Mouse (Mus musculus): ENCODE measurements at regions not wholly inside any gene's neighbourhood (a gene's known extent, or its start where the extent isn't known, plus 50 kb on each side); places are given as distances from the start of the nearest gene placed in this dataset.

DNA sequence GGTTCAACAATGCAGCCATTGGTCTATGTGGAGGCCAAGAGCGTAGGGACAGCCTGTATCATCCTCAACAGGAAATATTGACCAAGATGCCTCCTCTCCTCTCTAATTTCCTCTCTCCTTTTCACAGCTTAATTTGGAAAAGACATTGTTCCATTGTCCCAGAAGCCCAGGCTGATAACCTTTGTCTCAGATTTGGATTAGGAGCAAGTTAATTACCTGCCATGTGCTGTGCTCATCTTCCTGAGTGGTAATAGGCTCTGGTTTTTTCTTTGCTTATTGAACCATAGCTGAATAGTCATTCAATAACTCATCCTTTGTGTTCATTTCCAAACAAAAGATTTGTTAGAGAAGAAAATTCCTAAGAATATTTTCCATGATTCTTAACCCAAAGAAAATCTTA is 280.6 kb upstream of the Meis1 start:
- Histone ChIP-seq H3K4me1 (peaks cover 12% of the 10 kb centered on the region), H3K27me3 (replicated peaks; ENCODE audit: low read depth, poor library complexity, severe bottlenecking) (no peaks in the 10 kb centered on the region), H3K9me3 (no peaks in the 10 kb centered on the region), H3K36me3 (replicated peaks) (no peaks in the 10 kb centered on the region), H3K4me3 (no peak overlapping the region), H3K27ac (replicated peaks) (no peak overlapping the region)
- 81% methylated on average over 1 of the region's 1 CpGs for WGBS
- no peak for DNase-seq (ENCODE audit: low spot score)

DNA sequence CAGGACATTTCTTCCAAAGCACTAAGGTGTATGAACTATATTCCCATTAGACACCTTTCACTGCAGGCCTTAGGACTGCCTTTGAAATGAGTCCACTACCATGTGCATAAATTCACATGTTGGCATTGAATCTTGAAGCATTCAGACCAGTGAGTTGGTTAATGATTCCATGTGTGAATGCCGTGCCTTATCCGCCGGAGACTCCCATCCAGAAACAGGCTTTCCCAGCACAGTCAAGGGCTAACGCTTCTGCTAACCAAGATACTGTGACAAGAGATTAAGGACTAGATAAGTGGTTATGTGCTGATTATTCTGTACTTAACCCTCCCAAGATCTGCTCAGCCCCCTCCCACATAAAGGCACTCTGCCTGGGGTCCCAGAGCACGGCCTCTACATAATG is 287.9 kb upstream of the Meis1 start:
- no peaks in the 10 kb centered on the region for H3K27me3 ChIP-seq (replicated peaks; ENCODE audit: low read depth, poor library complexity, severe bottlenecking)
- H3K9me3 ChIP-seq: no peaks in the 10 kb centered on the region
- WGBS: 92% methylated on average over 5 of the region's 5 CpGs

DNA sequence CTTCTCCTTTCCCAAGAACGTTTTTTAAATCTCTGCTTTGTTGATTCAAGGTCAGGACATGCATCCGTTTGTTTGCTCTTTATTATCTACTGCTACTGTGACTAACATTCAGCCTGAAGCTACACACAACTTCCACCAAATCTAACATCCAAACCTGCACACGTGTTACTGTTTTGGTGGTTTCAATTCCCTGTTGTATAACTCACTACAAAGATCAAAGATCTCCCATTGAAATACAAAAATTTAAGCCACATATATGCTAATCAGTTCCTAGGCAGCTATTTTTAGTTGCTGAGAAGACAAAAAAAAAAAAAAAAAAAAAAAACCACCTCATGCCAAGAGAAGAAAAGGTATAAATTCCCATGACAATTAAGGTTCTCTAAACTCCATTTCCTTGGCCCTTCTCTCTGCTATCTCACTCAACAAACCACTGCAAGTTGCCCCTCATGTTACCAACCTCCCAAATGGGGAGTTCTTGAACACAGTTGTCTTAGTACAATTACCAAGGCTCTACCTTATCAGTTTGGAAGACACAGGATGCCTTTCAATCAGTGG is 312.0 kb upstream of the Meis1 start:
- H3K4me3 ChIP-seq: no peak overlapping the region
- no peak overlapping the region for H3K27ac ChIP-seq (replicated peaks)
- H3K36me3 ChIP-seq (replicated peaks): no peaks in the 10 kb centered on the region
- H3K27me3 ChIP-seq (replicated peaks; ENCODE audit: low read depth, poor library complexity, severe bottlenecking): no peaks in the 10 kb centered on the region
- 44% methylated on average over 2 of the region's 3 CpGs for WGBS
- DNase-seq (ENCODE audit: low spot score): no peak
- no peaks in the 10 kb centered on the region for H3K9me3 ChIP-seq
- 0 out of 2 replicates have a peak, but pooled peaks cover 2% of the 10 kb centered on the region for H3K4me1 ChIP-seq

More for the DNA sequence above, 287.9 kb upstream of the Meis1 start:
- DNase-seq (ENCODE audit: low spot score): no peak
- H3K36me3 ChIP-seq (replicated peaks): no peaks in the 10 kb centered on the region
- H3K4me1 ChIP-seq: peaks cover 12% of the 10 kb centered on the region
- H3K27ac ChIP-seq (replicated peaks): no peak overlapping the region
- no peak overlapping the region for H3K4me3 ChIP-seq

DNA sequence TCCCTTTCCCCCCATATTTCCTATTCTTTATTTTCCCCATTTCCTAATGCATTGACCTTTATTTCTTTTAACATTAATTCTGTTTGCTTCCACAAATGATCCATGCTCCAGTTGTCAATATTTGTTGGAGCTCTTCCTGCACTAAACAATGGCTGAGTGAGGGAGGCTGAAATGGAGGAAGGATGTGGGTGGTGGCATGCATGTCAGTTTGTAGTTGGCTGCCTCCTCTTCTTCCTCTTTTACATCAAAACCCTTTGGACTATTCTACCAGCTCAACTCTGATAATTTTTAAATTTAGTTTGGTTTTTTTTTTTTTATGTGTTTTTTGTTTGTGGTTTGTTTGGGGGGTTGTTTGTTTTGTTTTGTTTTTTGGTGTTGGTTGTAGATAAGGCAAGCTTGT is 313.5 kb upstream of the Meis1 start:
- H3K27me3 ChIP-seq (replicated peaks; ENCODE audit: low read depth, poor library complexity, severe bottlenecking): no peaks in the 10 kb centered on the region
- no peaks in the 10 kb centered on the region for H3K36me3 ChIP-seq (replicated peaks)
- no peak for DNase-seq (ENCODE audit: low spot score)
- H3K9me3 ChIP-seq: no peaks in the 10 kb centered on the region
- 0 out of 2 replicates have a peak, but pooled peaks cover 2% of the 10 kb centered on the region for H3K4me1 ChIP-seq
- H3K4me3 ChIP-seq: no peak overlapping the region
- H3K27ac ChIP-seq (replicated peaks): no peak overlapping the region

DNA sequence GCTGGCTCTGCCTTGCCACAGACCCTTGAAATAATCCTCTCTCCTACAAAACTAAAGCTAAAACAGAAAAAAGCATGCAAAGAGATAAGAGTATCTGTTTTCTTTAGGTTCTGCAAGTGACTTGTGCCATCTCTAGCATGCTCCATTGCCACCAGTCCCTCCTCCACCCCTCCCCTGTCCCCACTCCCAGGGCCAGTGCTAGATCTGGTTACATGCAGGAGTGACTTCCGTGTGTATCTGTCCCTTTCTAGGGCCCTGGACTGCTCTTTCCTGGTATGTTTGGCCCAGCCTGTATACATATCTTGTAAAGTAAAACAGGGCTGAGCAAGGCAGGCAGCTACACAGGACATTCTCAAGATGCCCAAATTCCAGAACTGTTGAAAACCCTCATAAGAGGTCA is 313.9 kb upstream of the Meis1 start:
- WGBS: 53% methylated on average over 1 of the region's 1 CpGs
- no peaks in the 10 kb centered on the region for H3K36me3 ChIP-seq (replicated peaks)
- no peaks in the 10 kb centered on the region for H3K9me3 ChIP-seq
- H3K4me1 ChIP-seq: 0 out of 2 replicates have a peak, but pooled peaks cover 2% of the 10 kb centered on the region
- DNase-seq (ENCODE audit: low spot score): no peak
- H3K27me3 ChIP-seq (replicated peaks; ENCODE audit: low read depth, poor library complexity, severe bottlenecking): no peaks in the 10 kb centered on the region
- H3K27ac ChIP-seq (replicated peaks): no peak overlapping the region
- no peak overlapping the region for H3K4me3 ChIP-seq

DNA sequence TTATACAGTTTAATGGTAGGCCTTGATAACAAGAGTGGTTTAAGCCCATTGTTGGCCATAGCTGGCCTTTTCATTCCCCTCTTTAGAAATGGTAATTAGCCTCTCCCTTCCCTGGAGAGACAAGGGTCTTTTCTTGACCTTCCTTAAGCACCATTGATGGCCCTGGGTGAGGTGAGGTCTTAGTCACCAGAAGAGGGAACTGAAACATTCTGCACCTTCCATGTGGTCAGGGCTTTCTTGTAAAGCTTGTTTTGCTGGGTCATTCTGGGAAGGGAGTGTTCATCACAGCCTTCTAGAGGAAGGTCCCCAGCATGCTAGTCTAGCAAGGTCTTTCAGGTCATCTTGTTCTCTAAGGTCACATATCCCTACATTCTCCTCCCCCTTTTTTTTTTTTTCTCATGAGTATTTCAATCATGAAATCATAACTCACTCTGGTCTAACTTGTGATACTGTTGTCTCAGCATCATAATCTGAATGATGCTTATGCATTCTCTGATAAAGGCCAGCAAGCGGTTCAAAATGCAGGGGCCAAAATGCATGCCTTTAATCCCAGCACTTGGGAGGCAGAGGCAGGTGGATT is 315.2 kb upstream of the Meis1 start:
- DNase-seq (ENCODE audit: low spot score): no peak
- Histone ChIP-seq H3K36me3 (replicated peaks) (no peaks in the 10 kb centered on the region), H3K4me1 (0 out of 2 replicates have a peak, but pooled peaks cover 2% of the 10 kb centered on the region), H3K4me3 (no peak overlapping the region), H3K9me3 (no peaks in the 10 kb centered on the region), H3K27ac (replicated peaks) (no peak overlapping the region), H3K27me3 (replicated peaks; ENCODE audit: low read depth, poor library complexity, severe bottlenecking) (no peaks in the 10 kb centered on the region)
- 95% methylated on average over 1 of the region's 1 CpGs for WGBS

DNA sequence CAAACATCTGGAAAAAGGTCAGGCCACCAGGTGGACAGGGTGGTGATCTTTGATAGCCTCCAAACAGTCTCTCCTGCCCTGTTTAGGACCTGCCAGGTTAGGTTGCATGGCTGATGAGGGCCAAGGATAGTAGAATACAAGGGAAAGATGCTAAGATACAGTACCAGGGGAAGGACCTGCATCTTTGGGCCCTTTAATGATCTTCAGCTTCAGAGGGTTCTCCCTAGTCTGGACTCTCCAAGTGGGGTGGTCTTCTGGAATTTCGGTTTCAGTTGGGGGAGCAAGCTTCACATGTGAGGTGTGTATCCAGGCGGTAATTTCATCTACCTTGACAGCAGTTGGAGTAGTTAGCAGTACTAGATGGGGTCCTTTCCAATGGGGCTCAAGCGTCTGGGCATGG is 316.6 kb upstream of the Meis1 start:
- WGBS: 90% methylated on average over 3 of the region's 3 CpGs
- no peak for DNase-seq (ENCODE audit: low spot score)

DNA sequence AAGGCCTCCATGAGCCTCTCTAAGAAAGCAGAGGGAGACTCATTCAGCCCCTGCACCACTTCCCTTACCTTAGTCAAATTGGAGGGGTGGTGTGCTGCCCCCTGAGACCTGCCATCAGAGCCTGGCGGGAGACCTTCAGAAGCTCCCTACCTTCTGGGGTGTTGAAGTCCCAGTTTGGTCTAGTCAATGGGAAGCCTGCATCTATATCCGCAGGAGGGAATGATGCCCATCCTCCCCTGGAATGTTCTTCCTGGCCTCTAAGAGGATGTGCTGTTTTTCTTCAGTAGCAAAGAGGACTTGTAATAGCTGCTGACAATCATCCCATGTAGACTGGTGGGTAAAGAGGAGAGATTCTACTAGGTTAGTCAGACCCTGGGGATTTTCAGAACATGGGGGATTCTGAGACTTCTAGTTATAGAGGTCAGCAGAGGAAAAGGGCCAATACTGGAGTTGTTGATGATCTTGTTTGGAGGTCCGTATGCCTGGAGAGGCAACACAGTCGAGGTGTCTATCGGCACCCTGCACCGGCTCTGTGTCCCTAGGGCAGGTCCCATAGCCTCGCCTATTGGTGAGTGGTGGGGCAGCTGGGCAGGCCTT is 321.0 kb upstream of the Meis1 start:
- Histone ChIP-seq H3K4me3 (no peak overlapping the region), H3K9me3 (no peaks in the 10 kb centered on the region), H3K27me3 (replicated peaks; ENCODE audit: low read depth, poor library complexity, severe bottlenecking) (no peaks in the 10 kb centered on the region), H3K4me1 (0 out of 2 replicates have a peak, but pooled peaks cover 3% of the 10 kb centered on the region), H3K36me3 (replicated peaks) (no peaks in the 10 kb centered on the region), H3K27ac (replicated peaks) (no peak overlapping the region)
- WGBS: 94% methylated on average over 7 of the region's 7 CpGs
- no peak for DNase-seq (ENCODE audit: low spot score)

More for the DNA sequence above, 316.6 kb upstream of the Meis1 start:
- H3K27me3 ChIP-seq (replicated peaks; ENCODE audit: low read depth, poor library complexity, severe bottlenecking): no peaks in the 10 kb centered on the region
- no peak overlapping the region for H3K4me3 ChIP-seq
- no peaks in the 10 kb centered on the region for H3K36me3 ChIP-seq (replicated peaks)
- 0 out of 2 replicates have a peak, but pooled peaks cover 2% of the 10 kb centered on the region for H3K4me1 ChIP-seq
- H3K9me3 ChIP-seq: no peaks in the 10 kb centered on the region
- no peak overlapping the region for H3K27ac ChIP-seq (replicated peaks)

DNA sequence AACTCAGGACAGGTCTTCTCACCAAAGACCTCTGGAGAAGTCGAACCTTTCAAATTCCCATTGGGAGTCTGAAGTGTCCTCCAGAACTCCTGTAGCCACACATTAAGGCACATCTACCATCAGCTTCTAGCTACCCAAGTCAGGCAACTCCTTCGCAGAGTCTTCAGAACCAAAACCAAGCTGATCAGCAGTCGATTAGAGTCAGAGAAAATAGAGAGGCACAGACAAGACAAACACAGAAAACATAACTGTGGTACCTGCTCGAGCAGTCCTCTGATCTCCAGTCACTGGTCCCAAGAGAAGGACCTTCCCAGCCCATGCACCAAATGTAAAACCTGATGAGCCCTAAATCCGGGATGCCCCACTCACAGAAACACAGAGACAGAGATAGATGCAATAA is 322.1 kb upstream of the Meis1 start:
- no peaks in the 10 kb centered on the region for H3K27me3 ChIP-seq (replicated peaks; ENCODE audit: low read depth, poor library complexity, severe bottlenecking)
- WGBS: 83% methylated on average over 5 of the region's 5 CpGs
- no peaks in the 10 kb centered on the region for H3K36me3 ChIP-seq (replicated peaks)
- no peak overlapping the region for H3K27ac ChIP-seq (replicated peaks)
- no peaks in the 10 kb centered on the region for H3K9me3 ChIP-seq
- DNase-seq (ENCODE audit: low spot score): no peak
- H3K4me1 ChIP-seq: 0 out of 2 replicates have a peak, but pooled peaks cover 3% of the 10 kb centered on the region
- no peak overlapping the region for H3K4me3 ChIP-seq

DNA sequence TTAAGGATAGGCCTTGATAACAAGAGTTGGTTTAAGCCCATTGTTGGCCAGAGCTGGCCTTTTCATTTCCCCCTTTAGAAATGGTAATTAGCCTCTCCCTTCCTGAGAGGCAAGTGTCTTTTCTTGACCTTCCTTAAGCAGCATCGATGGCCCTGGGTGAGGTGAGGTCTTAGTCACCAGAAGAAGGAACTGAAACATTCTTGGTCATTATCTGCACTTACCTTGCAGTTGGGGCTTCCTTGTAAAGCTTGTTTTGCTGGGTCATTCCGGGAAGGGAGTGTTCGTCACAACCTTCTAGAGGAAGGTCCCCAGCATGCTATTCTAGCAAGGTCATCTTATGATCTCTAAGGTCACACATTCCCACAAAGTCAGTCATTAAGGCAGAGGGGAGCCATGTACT is 322.6 kb upstream of the Meis1 start:
- Histone ChIP-seq H3K4me1 (0 out of 2 replicates have a peak, but pooled peaks cover 3% of the 10 kb centered on the region), H3K9me3 (no peaks in the 10 kb centered on the region), H3K36me3 (replicated peaks) (no peaks in the 10 kb centered on the region), H3K27me3 (replicated peaks; ENCODE audit: low read depth, poor library complexity, severe bottlenecking) (no peaks in the 10 kb centered on the region), H3K27ac (replicated peaks) (no peak overlapping the region), H3K4me3 (no peak overlapping the region)
- WGBS: 49% methylated on average over 3 of the region's 3 CpGs
- DNase-seq (ENCODE audit: low spot score): no peak

DNA sequence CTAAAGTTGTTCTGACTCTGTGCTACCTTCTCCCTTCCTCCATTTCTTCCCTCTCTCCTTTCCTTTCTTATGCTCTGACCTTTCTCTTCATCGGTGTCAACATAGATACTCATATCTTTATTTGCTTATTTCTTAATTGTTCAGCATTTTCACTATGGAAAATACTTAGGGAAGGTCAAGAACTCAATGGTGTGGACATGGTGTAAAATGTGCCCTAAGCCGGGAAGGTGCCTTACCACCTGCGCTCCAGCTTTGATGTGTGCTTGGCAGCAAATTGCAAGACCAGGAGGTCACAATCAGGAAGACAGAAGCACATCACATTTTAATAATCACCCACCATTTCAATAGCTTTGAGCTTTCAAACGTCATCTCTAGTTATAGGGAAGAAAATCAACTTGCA is 324.0 kb upstream of the Meis1 start:
- DNase-seq (ENCODE audit: low spot score): no peak
- no peak overlapping the region for H3K27ac ChIP-seq (replicated peaks)
- 76% methylated on average over 4 of the region's 4 CpGs for WGBS
- 0 out of 2 replicates have a peak, but pooled peaks cover 3% of the 10 kb centered on the region for H3K4me1 ChIP-seq
- no peaks in the 10 kb centered on the region for H3K9me3 ChIP-seq
- no peak overlapping the region for H3K4me3 ChIP-seq
- no peaks in the 10 kb centered on the region for H3K36me3 ChIP-seq (replicated peaks)
- H3K27me3 ChIP-seq (replicated peaks; ENCODE audit: low read depth, poor library complexity, severe bottlenecking): no peaks in the 10 kb centered on the region

DNA sequence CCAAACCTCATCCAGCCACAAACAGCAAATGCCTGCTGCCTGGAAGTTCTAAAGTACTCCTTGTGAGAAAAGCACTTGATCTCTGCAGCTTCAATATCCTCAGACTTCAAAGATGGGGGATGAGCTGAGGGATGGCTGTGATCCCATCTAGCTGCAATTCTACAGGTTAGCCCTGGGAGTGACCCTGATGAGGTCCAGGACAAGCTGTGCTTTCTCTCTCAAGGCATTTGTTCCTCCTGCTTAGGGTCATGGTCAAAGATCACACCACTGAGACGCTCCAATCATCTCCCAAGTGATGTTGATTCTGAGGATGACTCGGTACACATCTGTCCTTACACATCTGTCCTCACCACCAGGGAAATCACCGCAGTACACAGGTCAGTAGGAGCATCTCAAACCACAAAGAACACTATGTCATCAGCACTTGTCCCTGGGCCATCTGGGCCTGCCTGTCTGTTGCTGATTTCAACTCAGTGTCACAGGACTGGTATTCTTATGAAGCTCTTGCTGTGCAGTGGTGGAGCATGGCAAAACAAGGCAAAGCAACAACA is 327.6 kb upstream of the Meis1 start:
- Histone ChIP-seq H3K27ac (replicated peaks) (no peak overlapping the region), H3K4me3 (no peak overlapping the region), H3K27me3 (replicated peaks; ENCODE audit: low read depth, poor library complexity, severe bottlenecking) (no peaks in the 10 kb centered on the region), H3K4me1 (peaks cover 13% of the 10 kb centered on the region), H3K9me3 (no peaks in the 10 kb centered on the region), H3K36me3 (replicated peaks) (no peaks in the 10 kb centered on the region)
- DNase-seq (ENCODE audit: low spot score): no peak
- WGBS: 71% methylated on average over 3 of the region's 3 CpGs

All from embryonic facial prominence, embryonic 10.5 days (tissue).